Mouse (Mus musculus) embryonic stem cell, embryonic (primary cell): ENCODE data around the gene Ldb1.

Source experiments
- CTCF ChIA-PET, 4 experiments: fragments of 300-600 bp in 2 of 4; fragments of 350-600 bp in 2 of 4; sonication (Branson Sonifier 250); formaldehyde crosslinking; loops; one replicate each; lab custom pipeline; 2022; ENCODE audit warnings: inconsistent platforms in 2 of 4; lab: Charles Lee
- POLR2A ChIA-PET, 4 experiments: fragments of 300-600 bp in 2 of 4; fragments of 350-600 bp in 2 of 4; sonication (Branson Sonifier 250); formaldehyde crosslinking; loops; one replicate each; lab custom pipeline; 2022; ENCODE audit warnings: antibody characterized with exemption in 4 of 4, inconsistent platforms in 1 of 4; lab: Charles Lee

Gene Ldb1

GRCm38 (mm10) chr19:46024959-46025358 is 20.1 kb downstream of the Ldb1 start:
- ChIA-PET POLR2A (interaction anchor here in 2 of 4 experiments (0.5 to 1.7 kb wide), 4 partner anchors 13 to 145 kb away, joined by 3 to 5 read pairs (median 4); partner anchors contain the start of gene Hps6 (in 1 of the 2)), CTCF (interaction anchor here (0.6 to 1.5 kb wide), 4 partner anchors 8 to 220 kb away, joined by 3 to 5 read pairs (median 4); no protein-coding TSS in a partner anchor)

GRCm38 (mm10) chr19:46016023-46016422 is 29.0 kb downstream of the Ldb1 start:
- POLR2A ChIA-PET = interaction anchor here in 1 of 4 experiments (1.3 to 1.9 kb wide), 2 partner anchors 42 to 106 kb away, joined by 3 to 5 read pairs; no protein-coding TSS in a partner anchor

GRCm38 (mm10) chr19:46014572-46015178 is 30.3 kb downstream of the Ldb1 start:
- POLR2A ChIA-PET = interaction anchor here (0.6 to 2.4 kb wide), 25 partner anchors 9 to 218 kb away, joined by 3 to 9 read pairs (median 3); partner anchors contain the start of genes Hps6 (in 1 of the 4), Kcnip2 (in 1 of the 4) and Ldb1 (in 1 of the 4)
- CTCF ChIA-PET = interaction anchor here (0.5 to 2.9 kb wide), 100 partner anchors 8 to 798 kb away, joined by 3 to 38 read pairs (median 4); partner anchors contain the start of genes Hps6 (in 4 of the 4), Ldb1 (in 2 of the 4), Armh3 (in 1 of the 4) and Elovl3 (in 1 of the 4)

More at GRCm38 (mm10) chr19:46016023-46016422, 29.0 kb downstream of the Ldb1 start:
- CTCF ChIA-PET = interaction anchor here in 2 of 4 experiments (0.5 to 2.9 kb wide), 3 partner anchors 12 to 222 kb away, joined by 3 to 31 read pairs (median 4); partner anchors contain the start of gene Hps6 (in 1 of the 2)

- POLR2A ChIA-PET = interaction anchor here (0.8 to 5.4 kb wide), 16 partner anchors 9 to 135 kb away, joined by 3 to 39 read pairs (median 4); no protein-coding TSS in a partner anchor
- CTCF ChIA-PET = interaction anchor here (0.6 to 5.0 kb wide), 9 partner anchors 9 to 432 kb away, joined by 3 to 38 read pairs (median 9); no protein-coding TSS in a partner anchor
Measured at GRCm38 (mm10) chr19:46005680-46006079, 39.3 kb downstream of the Ldb1 start.

- ChIA-PET POLR2A (interaction anchor here (0.6 to 5.4 kb wide), 21 partner anchors 8 to 497 kb away, joined by 3 to 39 read pairs (median 4); partner anchors contain the start of genes Nolc1 (in 1 of the 4) and Trim8 (in 1 of the 4)), CTCF (interaction anchor here (0.6 to 5.0 kb wide), 7 partner anchors 9 to 431 kb away, joined by 3 to 38 read pairs (median 11); no protein-coding TSS in a partner anchor)
Measured at GRCm38 (mm10) chr19:46004814-46005466, 40.1 kb downstream of the Ldb1 start.

- ChIA-PET POLR2A (interaction anchor here (0.6 to 5.4 kb wide), 27 partner anchors 10 to 273 kb away, joined by 3 to 39 read pairs (median 4); partner anchors contain the start of gene Nolc1 (in 1 of the 4)), CTCF (interaction anchor here (0.6 to 5.0 kb wide), 11 partner anchors 8 to 767 kb away, joined by 3 to 38 read pairs (median 4); no protein-coding TSS in a partner anchor)
Measured at GRCm38 (mm10) chr19:46003371-46004226, 41.4 kb downstream of the Ldb1 start, which contains the start of gene Hps6. Gene Hps6 (plus strand): TSS chr19:46003508.

- POLR2A ChIA-PET = interaction anchor here (0.6 to 5.4 kb wide), 18 partner anchors 8 to 207 kb away, joined by 3 to 39 read pairs (median 4); partner anchors contain the start of gene Nolc1 (in 1 of the 4)
Measured at GRCm38 (mm10) chr19:46002279-46002678, 42.7 kb downstream of the Ldb1 start.

GRCm38 (mm10) chr19:45999378-45999777 is 45.6 kb downstream of the Ldb1 start:
- ChIA-PET CTCF (no interaction called here), POLR2A (interaction anchor here in 1 of 4 experiments (0.6 to 1.1 kb wide), 3 partner anchors 8 to 1164 kb away, joined by 3 to 4 read pairs (median 4); no protein-coding TSS in a partner anchor)

More at GRCm38 (mm10) chr19:46002279-46002678, 42.7 kb downstream of the Ldb1 start:
- CTCF ChIA-PET = interaction anchor here (0.5 to 5.0 kb wide), 14 partner anchors 8 to 786 kb away, joined by 3 to 38 read pairs (median 4); no protein-coding TSS in a partner anchor

GRCm38 (mm10) chr19:45998694-45999217 is 46.3 kb downstream of the Ldb1 start:
- CTCF ChIA-PET = interaction anchor here in 2 of 4 experiments (0.8 to 1.0 kb wide), 4 partner anchors 15 to 782 kb away, joined by 3 to 4 read pairs (median 4); no protein-coding TSS in a partner anchor
- POLR2A ChIA-PET = interaction anchor here in 2 of 4 experiments (0.6 to 1.4 kb wide), 9 partner anchors 8 to 1163 kb away, joined by 3 to 4 read pairs (median 4); partner anchors contain the start of gene Kcnip2 (in 1 of the 2)

GRCm38 (mm10) chr19:45997785-45998693 is 47.0 kb downstream of the Ldb1 start, which contains the start of gene Armh3:
Gene Armh3 (minus strand): TSS chr19:45998488.
- CTCF ChIA-PET = interaction anchor here in 3 of 4 experiments (0.6 to 1.0 kb wide), 6 partner anchors 16 to 871 kb away, joined by 3 to 4 read pairs (median 3); no protein-coding TSS in a partner anchor
- POLR2A ChIA-PET = interaction anchor here in 2 of 4 experiments (0.5 to 1.7 kb wide), 11 partner anchors 9 to 1111 kb away, joined by 3 to 10 read pairs (median 3); partner anchors contain the start of genes Kcnip2 (in 1 of the 2) and Ldb1 (in 1 of the 2)

GRCm38 (mm10) chr19:45997365-45997764 is 47.6 kb downstream of the Ldb1 start:
- POLR2A ChIA-PET = interaction anchor here in 3 of 4 experiments (0.5 to 1.7 kb wide), 7 partner anchors 8 to 881 kb away, joined by 3 to 10 read pairs (median 3); partner anchors contain the start of gene Ldb1 (in 1 of the 3)
- CTCF ChIA-PET = interaction anchor here in 1 of 4 experiments (0.6 to 1.0 kb wide), 2 partner anchors 60 to 872 kb away, joined by 3 read pairs; no protein-coding TSS in a partner anchor

GRCm38 (mm10) chr19:45993981-45994737 is 50.9 kb downstream of the Ldb1 start:
- CTCF ChIA-PET = interaction anchor here in 2 of 4 experiments (0.5 to 1.5 kb wide), 6 partner anchors 8 to 375 kb away, joined by 3 to 7 read pairs (median 6); no protein-coding TSS in a partner anchor
- POLR2A ChIA-PET = interaction anchor here (0.6 to 4.5 kb wide), 43 partner anchors 8 to 606 kb away, joined by 3 to 39 read pairs (median 4); partner anchors contain the start of genes Hps6 (in 2 of the 4), Gbf1 (in 1 of the 4), Ldb1 (in 1 of the 4) and Mgea5 (in 1 of the 4)

- ChIA-PET CTCF (interaction anchor here in 2 of 4 experiments (0.6 to 1.5 kb wide), 5 partner anchors 9 to 510 kb away, joined by 3 to 7 read pairs (median 5); no protein-coding TSS in a partner anchor), POLR2A (interaction anchor here in 3 of 4 experiments (0.6 to 4.5 kb wide), 39 partner anchors 9 to 211 kb away, joined by 3 to 39 read pairs (median 5); partner anchors contain the start of genes Hps6 (in 2 of the 3), Gbf1 (in 1 of the 3), Ldb1 (in 1 of the 3) and Mgea5 (in 1 of the 3))
Measured at GRCm38 (mm10) chr19:45993441-45993840, 51.6 kb downstream of the Ldb1 start.

GRCm38 (mm10) chr19:45991171-45991570 is 53.8 kb downstream of the Ldb1 start:
- POLR2A ChIA-PET = interaction anchor here in 3 of 4 experiments (0.8 to 4.0 kb wide), 8 partner anchors 9 to 179 kb away, joined by 3 to 14 read pairs (median 5); partner anchors contain the start of gene Ldb1 (in 1 of the 3)
- CTCF ChIA-PET = interaction anchor here in 3 of 4 experiments (0.7 to 1.7 kb wide), 5 partner anchors 12 to 232 kb away, joined by 3 to 6 read pairs (median 3); no protein-coding TSS in a partner anchor
